Mouse (Mus musculus) forebrain, embryonic 12.5 days (tissue): ENCODE results near the gene Ang4. TPM values are rescaled to one million over a fixed set of nuclear protein-coding genes. Genes with fewer than 3 reads are reported as not detected.
"Not testable (repeated sequence)": the region's sequence is repeated elsewhere in the genome, so short reads cannot be mapped to it uniquely, and the experiment has no call there.

Experiments used
- ATAC-seq: fragments of 200-750 bp; cut with Nextera tagmentation; 2 replicates; pipeline ENCODE4 v1.8.0; 2017; ENCODE audit warnings: moderate TSS enrichment; ENCODE audit not compliant: low FRiP score
- H3K27ac ChIP-seq: fragments of 300-500 bp; sonication (generic); 2 replicates; pipeline ENCODE4 v1.5.1; 2016; ENCODE audit warnings: mild to moderate bottlenecking
- H3K27me3 ChIP-seq: fragments of 300-500 bp; sonication (generic); 2 replicates; pipeline ENCODE4 v1.6.1; 2016; ENCODE audit warnings: mild to moderate bottlenecking
- H3K36me3 ChIP-seq: fragments of 300-500 bp; sonication (generic); replicated peaks from 2 replicates; pipeline ENCODE4 v1.6.1; 2016; ENCODE audit warnings: mild to moderate bottlenecking
- H3K4me1 ChIP-seq: fragments of 300-500 bp; sonication (generic); 2 replicates; pipeline ENCODE4 v1.6.1; 2016
- H3K4me2 ChIP-seq: fragments of 300-500 bp; sonication (generic); 2 replicates; pipeline ENCODE4 v1.6.1; 2016; ENCODE audit warnings: mild to moderate bottlenecking, moderate library complexity
- H3K4me3 ChIP-seq: fragments of 300-500 bp; sonication (generic); replicated peaks from 2 replicates; pipeline ENCODE4 v1.5.1; 2016; ENCODE audit warnings: mild to moderate bottlenecking
- H3K9ac ChIP-seq: fragments of 300-500 bp; sonication (generic); 2 replicates; pipeline ENCODE4 v1.6.1; 2016; ENCODE audit warnings: mild to moderate bottlenecking
- H3K9me3 ChIP-seq: fragments of 300-500 bp; sonication (generic); 2 replicates; pipeline ENCODE4 v1.6.1; 2016
- WGBS: fragments of 180-500 bp; shearing (Covaris S2); methylation state at CpG from one replicate; pipeline ENCODE4 v1.1.7; 2016; 5-methylcytosine and 5-hydroxymethylcytosine counted together
- polyA plus RNA-seq: library from polyadenylated mRNA; unstranded; fragments of >200 nt; fragmentation: Nextera tagmentation; extraction: Ambion mirVana; gene quantifications from 2 replicates; pipeline ENCODE4 v1.2.1, GENCODE M21; 2016

Ang4 gene
- polyA plus RNA-seq = not detected in 2 replicates

DNA sequence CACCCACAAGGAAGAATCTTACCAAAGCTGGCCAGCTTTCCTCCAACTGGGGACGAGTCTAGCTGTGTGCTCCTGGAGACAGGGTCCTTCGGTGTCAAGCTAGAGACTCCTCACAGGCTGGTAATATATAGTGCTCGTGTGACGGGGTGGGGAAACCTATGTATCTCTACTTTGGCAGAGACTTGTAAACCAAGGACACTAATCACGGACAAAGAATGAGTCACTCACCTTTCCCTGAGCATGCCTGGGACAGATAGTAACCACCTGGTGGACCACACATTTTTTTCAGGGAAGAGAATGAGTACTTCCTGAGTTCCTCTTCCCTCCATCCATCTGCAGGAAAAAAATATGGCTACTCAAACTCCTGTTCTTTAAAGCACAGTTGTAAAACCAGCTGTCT, at the start of gene Ang4:
Ang4 (minus strand) TSS at position 101 of the 400 bp plus-strand sequence.
- no peak within 1 kb of the TSS for H3K4me2 ChIP-seq

DNA sequence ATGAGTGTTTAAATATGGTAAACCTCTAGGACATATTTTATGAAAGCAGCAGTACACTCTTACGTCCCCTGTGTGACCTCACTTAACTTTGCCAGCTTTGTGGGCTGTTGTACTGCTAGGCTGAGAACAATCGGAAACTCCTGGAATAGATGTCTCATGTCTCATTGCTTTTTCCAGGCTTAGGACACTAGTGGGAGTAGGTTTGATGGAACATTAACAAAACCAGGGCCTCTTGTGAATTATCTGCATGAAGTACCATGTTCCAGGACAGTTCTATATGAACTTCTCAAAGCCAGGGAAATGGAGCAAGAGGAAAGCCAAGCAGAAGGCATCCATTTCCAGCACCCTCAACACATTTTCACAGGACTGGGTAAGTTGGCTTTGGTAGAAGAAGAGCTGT, 26.4 kb upstream of the Ang4 start, which contains the start of gene AY358078:
AY358078 (plus strand) TSS at position 301 of the 400 bp plus-strand sequence.
- H3K27me3 ChIP-seq = no peaks in the 10 kb centered on the region
- H3K27ac ChIP-seq = no peak within 1 kb of the TSS
- 82% methylated on average over 2 of the region's 2 CpGs for WGBS
- H3K4me1 ChIP-seq = no peaks in the 10 kb centered on the region
- no peaks in the 10 kb centered on the region for H3K9me3 ChIP-seq
- H3K4me2 ChIP-seq = no peak within 1 kb of the TSS
- no peaks in the 10 kb centered on the region for H3K36me3 ChIP-seq
- no peak within 1 kb of the TSS for H3K4me3 ChIP-seq
- no peak for ATAC-seq
- H3K9ac ChIP-seq = no peak within 1 kb of the TSS

More for the DNA sequence above, at the start of gene Ang4:
- Histone ChIP-seq H3K4me1 (no peaks in the 10 kb centered on the region), H3K27me3 (no peaks in the 10 kb centered on the region), H3K9ac (no peak within 1 kb of the TSS), H3K27ac (no peak within 1 kb of the TSS), H3K9me3 (no peaks in the 10 kb centered on the region), H3K4me3 (no peak within 1 kb of the TSS), H3K36me3 (no peaks in the 10 kb centered on the region)
- 76% methylated on average over 5 of the region's 5 CpGs for WGBS
- ATAC-seq = no peak

DNA sequence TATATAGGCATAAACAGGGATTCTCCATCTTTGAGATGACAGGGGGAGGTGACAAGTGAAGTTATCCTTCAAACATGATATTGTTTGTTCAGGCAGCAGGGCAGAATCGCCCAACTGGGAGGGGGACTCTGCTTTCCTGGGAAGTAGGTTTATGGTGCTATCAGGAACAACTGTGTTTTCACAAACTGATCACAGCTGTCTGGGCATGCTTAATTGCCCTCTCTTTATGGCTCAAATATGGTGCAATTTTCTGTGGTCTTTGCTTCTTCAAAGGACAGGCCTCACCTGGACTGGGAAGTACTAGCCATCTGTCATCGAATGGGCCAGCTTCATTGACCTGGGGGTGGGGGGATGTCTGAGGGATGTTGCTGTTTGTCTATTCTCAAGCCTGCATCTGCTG, 20.7 kb upstream of the Ang4 start:
- no peak overlapping the region for H3K27ac ChIP-seq

DNA sequence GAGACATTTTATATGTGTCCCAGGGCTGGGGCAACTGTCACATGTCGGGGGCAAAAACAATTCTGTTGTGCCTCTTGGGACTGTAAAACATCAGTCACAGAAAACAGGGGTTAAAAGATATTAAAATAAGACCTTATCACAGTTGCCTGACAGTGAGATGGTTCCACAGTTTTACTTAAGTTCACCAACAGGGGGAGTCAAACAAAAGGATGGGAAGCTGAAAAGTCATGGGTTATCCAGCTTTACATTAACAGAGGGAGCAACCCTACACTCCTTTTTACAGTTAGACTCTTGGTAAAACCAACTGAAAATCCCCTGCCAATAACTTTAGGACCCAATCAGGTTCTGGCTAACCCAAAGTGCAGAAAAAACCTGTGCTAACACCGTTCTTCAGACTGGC, 15.8 kb upstream of the Ang4 start:
- Histone ChIP-seq H3K4me3 (no peak overlapping the region), H3K27me3 (no peaks in the 10 kb centered on the region)

More for the DNA sequence above, 20.7 kb upstream of the Ang4 start:
- no peak overlapping the region for H3K9ac ChIP-seq
- H3K9me3 ChIP-seq = no peaks in the 10 kb centered on the region
- H3K27me3 ChIP-seq = no peaks in the 10 kb centered on the region
- WGBS = 79% methylated on average over 2 of the region's 2 CpGs
- H3K36me3 ChIP-seq = no peaks in the 10 kb centered on the region
- no peak for ATAC-seq
- no peak overlapping the region for H3K4me2 ChIP-seq
- peaks cover 6% of the 10 kb centered on the region; the same call in 1 of the 2 replicates for H3K4me1 ChIP-seq
- H3K4me3 ChIP-seq = no peak overlapping the region

DNA sequence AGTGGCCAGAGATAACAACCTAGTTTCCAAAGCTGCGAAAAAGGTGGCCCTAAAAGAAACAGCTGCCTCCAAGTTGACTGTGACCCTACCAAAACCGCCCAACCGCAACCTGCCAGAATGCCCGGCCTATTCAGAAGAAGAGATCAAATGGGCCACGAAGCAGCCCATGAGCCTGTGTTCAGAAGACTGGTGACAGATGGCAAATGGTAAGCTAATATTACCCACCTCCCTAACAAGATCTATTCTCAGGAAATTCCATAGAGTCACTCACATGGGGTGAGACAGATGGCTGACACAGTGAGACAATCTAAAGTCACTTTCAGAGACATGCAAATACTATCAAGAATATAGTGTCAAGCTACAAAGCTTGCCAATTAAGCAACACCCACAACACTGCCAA, 13.7 kb upstream of the Ang4 start:
- ATAC-seq = no peak
- H3K4me2 ChIP-seq = no peak overlapping the region
- no peak overlapping the region for H3K9ac ChIP-seq
- H3K9me3 ChIP-seq = no peaks in the 10 kb centered on the region
- no peaks in the 10 kb centered on the region for H3K27me3 ChIP-seq
- WGBS = 83% methylated on average over 5 of the region's 5 CpGs
- H3K4me3 ChIP-seq = no peak overlapping the region
- H3K4me1 ChIP-seq = no peaks in the 10 kb centered on the region
- no peak overlapping the region for H3K27ac ChIP-seq
- H3K36me3 ChIP-seq = no peaks in the 10 kb centered on the region

More for the DNA sequence above, 15.8 kb upstream of the Ang4 start:
- no peak for ATAC-seq
- peaks cover 5% of the 10 kb centered on the region; the same call in 1 of the 2 replicates for H3K4me1 ChIP-seq
- WGBS = 89% methylated on average over 2 of the region's 2 CpGs
- H3K9me3 ChIP-seq = no peaks in the 10 kb centered on the region
- H3K27ac ChIP-seq = no peak overlapping the region
- H3K4me2 ChIP-seq = no peak overlapping the region
- H3K9ac ChIP-seq = no peak overlapping the region
- no peaks in the 10 kb centered on the region for H3K36me3 ChIP-seq

DNA sequence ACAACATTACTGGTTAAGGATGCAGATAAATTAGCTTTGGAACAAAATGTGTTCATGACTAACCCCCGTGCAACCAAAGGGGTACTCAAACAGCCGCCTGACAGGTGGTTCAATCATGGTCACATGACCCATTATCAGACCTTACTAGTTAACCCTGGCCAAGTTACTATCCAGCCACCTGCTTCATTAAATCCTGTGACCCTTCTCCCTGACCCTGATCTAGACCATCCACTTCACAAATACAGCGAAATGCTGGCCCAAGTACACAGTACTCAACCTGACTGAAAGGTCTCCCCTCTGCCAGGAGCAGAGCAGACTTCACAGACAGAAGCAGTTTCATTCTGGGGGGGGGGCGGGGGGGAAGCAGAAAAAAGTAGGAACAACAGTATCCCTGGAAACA, 12.9 kb upstream of the Ang4 start:
- 80% methylated on average over 4 of the region's 4 CpGs for WGBS
- H3K36me3 ChIP-seq = no peaks in the 10 kb centered on the region
- no peak for ATAC-seq
- no peaks in the 10 kb centered on the region for H3K9me3 ChIP-seq
- H3K4me3 ChIP-seq = no peak overlapping the region
- H3K27me3 ChIP-seq = no peaks in the 10 kb centered on the region
- no peak overlapping the region for H3K9ac ChIP-seq
- no peak overlapping the region for H3K4me2 ChIP-seq
- H3K27ac ChIP-seq = no peak overlapping the region
- H3K4me1 ChIP-seq = no peaks in the 10 kb centered on the region

DNA sequence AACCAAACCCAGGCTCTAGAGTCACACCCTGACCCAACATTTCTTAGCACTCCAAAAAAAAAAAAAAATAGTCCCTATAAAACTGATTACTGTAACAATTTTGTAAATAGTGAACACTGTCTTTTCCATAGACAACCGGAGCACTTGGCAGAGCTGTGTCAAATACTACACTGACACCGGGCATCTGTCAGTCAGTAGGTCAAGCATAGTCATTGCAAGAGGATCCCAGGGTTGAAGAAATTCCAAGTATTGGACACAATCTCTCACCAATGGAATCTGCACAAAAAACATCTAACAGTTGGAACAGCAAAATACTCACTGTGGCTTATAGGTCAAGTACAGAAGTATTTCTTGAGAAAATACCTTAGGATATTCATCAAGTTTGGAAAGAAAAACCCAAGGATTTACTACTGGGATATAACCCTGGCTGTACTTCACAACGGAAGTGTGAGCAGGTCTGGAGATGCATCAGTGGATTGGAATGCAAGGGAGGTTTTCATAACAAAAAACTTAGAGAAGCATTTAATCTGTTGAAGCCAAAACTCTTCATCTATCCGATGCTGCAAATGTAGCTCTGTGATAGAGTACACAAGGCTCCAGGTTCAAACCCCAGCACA, 5.6 kb upstream of the Ang4 start:
- H3K4me2 ChIP-seq = no peak overlapping the region
- no peaks in the 10 kb centered on the region for H3K9me3 ChIP-seq
- H3K4me1 ChIP-seq = no peaks in the 10 kb centered on the region
- 87% methylated on average over 4 of the region's 4 CpGs for WGBS
- H3K4me3 ChIP-seq = no peak overlapping the region
- no peak for ATAC-seq
- no peaks in the 10 kb centered on the region for H3K36me3 ChIP-seq
- H3K27me3 ChIP-seq = no peaks in the 10 kb centered on the region
- no peak overlapping the region for H3K27ac ChIP-seq
- H3K9ac ChIP-seq = no peak overlapping the region

DNA sequence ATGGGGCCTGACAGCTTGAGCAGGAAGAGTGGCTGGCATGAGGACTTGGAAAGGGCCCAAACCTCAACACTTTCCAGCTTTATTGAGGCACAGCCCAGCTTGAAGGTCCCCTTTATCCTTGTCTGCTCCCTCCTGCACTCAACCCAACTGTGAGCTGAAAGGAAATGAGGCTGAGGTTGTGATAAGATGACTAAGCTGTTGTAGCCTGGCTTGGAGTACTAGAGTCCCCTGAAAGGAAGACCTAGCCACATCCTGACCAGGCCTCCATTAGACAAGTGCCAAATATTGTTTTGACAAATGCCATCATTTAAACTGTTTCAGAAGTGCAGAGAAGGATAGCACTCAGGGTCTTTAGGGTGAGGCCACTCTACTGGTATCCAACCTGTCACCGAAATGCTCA, 4.4 kb upstream of the Ang4 start:
- H3K9me3 ChIP-seq = no peaks in the 10 kb centered on the region
- H3K27ac ChIP-seq = no peak overlapping the region
- H3K9ac ChIP-seq = no peak overlapping the region
- no peak overlapping the region for H3K4me2 ChIP-seq
- WGBS = 89% methylated on average over 1 of the region's 1 CpGs
- H3K4me3 ChIP-seq = no peak overlapping the region
- H3K4me1 ChIP-seq = no peaks in the 10 kb centered on the region
- no peaks in the 10 kb centered on the region for H3K36me3 ChIP-seq
- H3K27me3 ChIP-seq = no peaks in the 10 kb centered on the region
- ATAC-seq = no peak

DNA sequence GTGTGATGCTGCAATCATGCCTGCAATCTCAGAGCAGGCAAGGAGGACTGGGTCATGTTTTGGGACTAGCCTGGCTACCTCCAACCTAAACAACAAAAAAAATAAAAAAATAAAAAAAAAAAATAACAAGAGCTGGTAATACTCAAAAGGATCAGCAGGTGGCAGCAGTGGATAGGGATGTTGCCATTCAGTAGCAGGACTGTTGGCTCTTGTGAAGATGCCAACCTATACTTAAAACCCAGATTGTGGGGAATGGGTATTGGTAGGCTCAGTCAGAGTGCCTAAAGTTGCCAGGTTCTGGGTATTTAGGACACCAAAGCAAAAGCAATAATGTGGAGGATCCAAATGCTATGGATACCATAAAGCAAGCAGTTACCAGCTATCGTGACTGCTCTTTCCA, 2.0 kb downstream of the Ang4 start:
- H3K9ac ChIP-seq, H3K4me2 ChIP-seq, H3K36me3 ChIP-seq, ATAC-seq, H3K27me3 ChIP-seq, H3K27ac ChIP-seq, H3K9me3 ChIP-seq, H3K4me1 ChIP-seq, H3K4me3 ChIP-seq: not testable (repeated sequence)
- 95% methylated on average over 1 of the region's 1 CpGs for WGBS

DNA sequence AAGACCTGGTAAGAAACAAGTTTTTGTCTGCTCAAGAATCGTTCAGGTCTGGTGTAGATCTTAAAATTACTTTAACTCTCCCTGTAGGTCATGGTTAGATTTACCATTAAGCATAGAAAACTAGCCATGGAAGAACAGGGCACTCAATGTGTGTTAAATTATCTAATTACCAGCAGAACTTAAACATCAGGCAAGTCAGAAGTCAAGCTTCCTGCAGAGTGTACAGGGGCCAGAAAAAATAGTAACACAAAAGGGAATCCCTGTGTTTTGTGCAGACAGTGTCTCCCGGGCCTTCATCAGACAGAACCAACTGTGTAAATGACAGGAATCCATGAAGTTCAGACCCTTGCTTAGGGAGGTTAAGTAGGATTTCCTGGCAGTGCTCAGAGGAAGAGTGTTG, 17.4 kb downstream of the Ang4 start:
- H3K36me3 ChIP-seq = no peaks in the 10 kb centered on the region
- H3K9ac ChIP-seq = no peak overlapping the region
- no peaks in the 10 kb centered on the region for H3K9me3 ChIP-seq
- no peak overlapping the region for H3K27ac ChIP-seq
- H3K4me2 ChIP-seq = no peak overlapping the region
- 74% methylated on average over 2 of the region's 2 CpGs for WGBS
- no peak for ATAC-seq
- no peaks in the 10 kb centered on the region for H3K27me3 ChIP-seq
- H3K4me3 ChIP-seq = no peak overlapping the region
- H3K4me1 ChIP-seq = no peaks in the 10 kb centered on the region

DNA sequence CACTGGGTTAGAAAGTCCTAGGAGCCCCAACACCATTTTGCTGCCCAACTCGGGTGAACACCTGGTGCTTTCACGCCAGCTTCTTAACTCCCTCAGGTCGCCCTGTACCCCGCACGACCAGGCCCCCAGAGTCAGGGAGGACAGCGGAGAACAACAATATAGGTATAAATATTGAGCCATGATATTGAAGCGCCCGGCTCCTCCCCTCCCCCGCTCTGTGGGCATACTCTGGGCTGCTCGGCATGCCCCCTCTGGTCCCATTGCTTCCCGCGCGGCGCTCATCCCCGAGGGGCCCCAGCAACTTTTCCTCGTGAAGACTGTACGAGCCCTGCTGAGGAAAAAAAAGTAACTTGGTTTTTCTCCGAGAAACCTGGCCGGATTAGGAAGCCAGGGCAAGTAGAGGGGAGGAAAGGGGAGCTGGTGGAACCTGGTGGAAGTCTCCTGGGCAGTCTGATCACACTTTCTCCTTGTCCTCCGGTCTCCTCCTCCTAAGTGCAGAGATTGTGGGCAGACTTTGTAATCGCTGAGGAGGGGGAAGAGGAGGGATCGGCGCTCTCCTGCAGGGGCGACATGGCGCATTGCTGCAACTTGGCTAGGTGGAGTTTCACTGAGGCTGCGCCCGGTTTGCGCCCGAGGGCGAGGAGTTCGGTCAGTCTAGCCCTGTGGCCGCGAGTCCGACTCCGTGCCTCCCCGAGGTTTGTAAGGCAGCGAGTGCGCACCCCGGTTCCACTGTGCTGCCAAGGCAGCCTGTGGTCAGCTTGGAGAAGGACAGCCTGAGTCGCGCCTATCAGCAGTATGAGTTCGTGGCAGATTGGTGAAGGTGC, 32.8 kb downstream of the Ang4 start:
- no peaks in the 10 kb centered on the region for H3K36me3 ChIP-seq
- H3K9ac ChIP-seq = peak overlapping the region; percentile 12; the same call in 1 of the 2 replicates
- H3K27ac ChIP-seq = no peak overlapping the region
- ATAC-seq = peak; percentile 46; the same call in 1 of the 2 replicates
- peaks cover 52% of the 10 kb centered on the region for H3K27me3 ChIP-seq
- H3K4me2 ChIP-seq = peak overlapping the region; percentile 58
- under 1% methylated on average over 42 of the region's 42 CpGs for WGBS
- H3K4me3 ChIP-seq = peak overlapping the region; percentile 36
- H3K4me1 ChIP-seq = peaks cover 23% of the 10 kb centered on the region
- H3K9me3 ChIP-seq = no peaks in the 10 kb centered on the region

DNA sequence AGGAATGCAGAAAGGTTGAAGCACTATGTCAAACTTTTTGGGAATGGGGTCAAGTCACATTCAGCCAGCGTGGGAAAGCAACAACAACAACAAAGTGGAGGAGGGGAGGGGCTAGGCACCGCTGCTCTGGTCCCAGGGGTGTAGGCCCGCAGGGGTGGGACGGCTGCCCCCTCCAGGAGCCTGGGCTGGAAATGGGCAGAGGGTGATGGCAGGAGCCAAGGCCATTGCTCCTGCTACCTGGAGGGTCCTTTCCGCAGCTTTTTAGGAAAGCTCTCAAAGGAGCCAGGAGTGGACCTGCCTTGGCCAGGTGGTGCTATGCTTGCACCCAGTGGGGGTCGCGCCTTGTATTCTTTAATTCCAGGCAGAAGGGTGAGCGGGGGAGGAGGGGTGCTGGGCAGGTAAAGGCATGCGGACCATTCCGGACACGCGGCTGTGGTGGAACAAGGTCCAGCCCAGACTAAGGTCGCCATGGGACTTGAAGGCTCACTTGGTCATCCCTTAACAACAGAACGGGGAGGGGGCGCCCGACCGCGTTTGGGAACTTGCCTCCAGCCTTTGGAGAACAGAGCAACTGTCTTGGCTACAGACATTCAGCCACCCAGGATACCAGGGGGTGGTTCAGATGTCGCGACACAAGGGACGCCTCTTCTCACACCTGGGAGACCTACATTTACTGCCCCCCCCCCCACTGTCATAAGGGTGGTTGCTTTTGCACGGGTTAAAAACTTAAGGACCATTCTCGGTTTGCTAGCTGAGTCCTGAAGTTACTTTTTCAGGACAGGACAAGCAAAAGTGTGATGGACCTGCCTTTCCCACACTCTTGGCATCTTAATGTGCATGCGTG, 34.0 kb downstream of the Ang4 start:
- no peaks in the 10 kb centered on the region for H3K36me3 ChIP-seq
- H3K9ac ChIP-seq = no peak overlapping the region
- no peaks in the 10 kb centered on the region for H3K9me3 ChIP-seq
- H3K27ac ChIP-seq = no peak overlapping the region
- H3K4me3 ChIP-seq = peak overlapping the region; percentile 24
- peaks cover 52% of the 10 kb centered on the region for H3K27me3 ChIP-seq
- H3K4me1 ChIP-seq = peaks cover 23% of the 10 kb centered on the region
- ATAC-seq = 0 out of 2 replicates have a peak, but pooled peaks have one; percentile 33
- 3% methylated on average over 23 of the region's 24 CpGs for WGBS
- peak overlapping the region; percentile 58 for H3K4me2 ChIP-seq
